Mouse (Mus musculus) cortical plate, adult 2 months (tissue): ENCODE data around the gene Zfp689.

ENCODE experiments used
- CTCF ChIP-seq: fragments of 200-500 bp; IDR thresholded peaks from 2 replicates; pipeline ENCODE4 v1.5.1; 2011; ENCODE audit warnings: mild to moderate bottlenecking, control low read depth, low read length; ENCODE audit not compliant: insufficient read depth; ENCODE audit errors: extremely low read depth
- POLR2A ChIP-seq: fragments of 200-500 bp; IDR thresholded peaks from 2 replicates; pipeline ENCODE4 v1.6.1; 2011; ENCODE audit warnings: mild to moderate bottlenecking, low read length, control low read depth; ENCODE audit not compliant: insufficient read depth; ENCODE audit errors: extremely low read depth

DNA sequence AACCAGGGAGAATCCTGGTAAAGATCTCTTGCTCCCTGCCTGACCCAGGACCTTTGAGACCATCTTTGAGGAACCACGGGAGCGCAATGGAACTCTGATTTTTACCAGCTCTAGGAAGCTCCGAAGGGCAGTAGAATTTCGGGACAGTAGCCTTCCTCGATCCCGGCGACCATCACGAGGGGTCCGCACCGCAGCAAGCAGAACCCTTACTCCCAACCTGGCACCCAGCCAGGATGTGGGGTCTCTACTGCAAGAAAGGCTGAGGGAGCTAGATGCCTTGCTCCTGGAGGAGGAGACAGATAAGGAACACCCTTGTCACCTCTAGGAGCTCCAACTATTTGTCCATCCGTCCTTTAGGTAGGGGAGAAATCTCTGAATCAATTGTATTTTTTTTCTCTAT lies 27.4 kb upstream of the Zfp689 start:
- TF ChIP-seq CTCF = no peak
- no peak for TF ChIP-seq POLR2A
